Mouse (Mus musculus) right cerebral cortex, postnatal 14 days (tissue): ENCODE measurements around the gene Ino80e.

Source experiments
- DNase-seq: peaks from one replicate; pipeline ENCODE4 v3.0.0; 2022

Ino80e gene

DNA sequence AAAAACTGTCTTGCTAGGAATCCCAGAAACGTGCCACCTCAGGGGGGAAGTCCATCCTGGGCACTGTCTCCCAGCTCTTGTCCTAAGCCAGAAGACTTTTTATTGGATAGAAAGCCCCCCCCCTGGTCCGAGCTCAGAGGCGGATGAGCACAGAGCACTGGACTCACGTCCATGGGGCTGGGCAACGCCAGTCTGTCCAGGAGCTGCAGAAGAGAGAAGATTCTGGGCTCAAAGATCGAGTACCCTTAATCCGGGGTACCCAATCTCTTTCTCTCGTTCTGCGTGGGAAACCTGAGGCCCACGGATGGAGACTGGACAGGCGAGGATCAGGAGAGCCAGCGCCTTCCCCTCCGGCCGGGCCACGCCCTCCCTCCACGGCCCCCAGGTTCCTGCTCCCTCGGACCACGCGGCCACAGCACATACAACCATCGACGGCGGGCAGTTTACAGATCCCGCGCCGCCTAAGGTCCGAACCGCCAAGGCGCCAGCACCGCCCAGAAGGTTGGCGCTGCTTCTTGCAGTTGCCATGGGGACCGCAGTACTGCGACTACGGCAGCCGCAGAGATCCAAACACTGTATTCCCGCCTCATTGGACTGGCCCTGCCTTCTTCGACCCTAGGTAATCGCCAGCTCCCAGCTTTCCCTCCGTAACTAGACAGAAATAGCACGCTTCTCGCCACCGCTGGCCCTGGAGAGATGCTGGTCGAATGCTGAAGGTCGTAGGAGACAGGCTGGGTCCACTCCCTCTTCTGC, 53.3 kb downstream of the Ino80e start:
- DNase-seq: peak; percentile 82

DNA sequence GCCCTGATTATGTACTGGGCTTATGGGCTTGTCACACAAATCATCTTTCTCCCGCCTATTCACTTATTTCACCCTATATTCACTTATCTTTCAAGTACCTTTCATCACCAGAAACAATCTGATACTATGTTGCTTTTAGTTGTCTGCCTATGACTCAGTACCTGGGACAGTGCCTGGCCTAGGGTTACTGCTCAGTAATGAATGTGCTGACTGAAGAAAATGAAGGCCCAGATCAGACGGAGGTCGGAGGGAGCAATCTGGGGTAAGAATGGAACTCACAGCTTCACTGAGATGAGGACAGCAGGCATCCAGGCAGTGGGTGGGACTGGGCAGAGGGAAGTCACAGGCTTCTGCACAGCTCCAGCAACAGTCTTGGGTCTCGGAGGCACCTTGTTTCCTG, 54.8 kb downstream of the Ino80e start:
- no peak for DNase-seq

DNA sequence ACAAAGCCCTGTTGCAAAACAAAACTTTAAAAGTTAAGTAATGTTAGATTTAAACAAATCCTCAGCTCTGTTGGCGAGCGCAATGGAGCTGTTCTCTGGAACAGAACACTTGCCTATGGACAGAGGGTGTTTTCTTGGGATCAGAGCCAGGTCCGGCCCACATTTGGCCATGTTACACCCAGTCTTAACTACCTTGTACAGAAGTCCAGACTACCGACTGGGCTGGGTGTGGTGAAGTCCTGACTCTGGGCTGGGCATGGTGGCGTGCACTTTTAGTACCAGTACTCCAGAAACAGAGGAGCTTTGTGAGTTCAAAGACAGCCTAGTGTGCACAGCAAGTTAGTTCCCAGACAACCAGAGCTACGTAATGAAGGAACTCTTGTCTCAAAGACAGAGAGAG, 55.2 kb downstream of the Ino80e start:
- no peak for DNase-seq

DNA sequence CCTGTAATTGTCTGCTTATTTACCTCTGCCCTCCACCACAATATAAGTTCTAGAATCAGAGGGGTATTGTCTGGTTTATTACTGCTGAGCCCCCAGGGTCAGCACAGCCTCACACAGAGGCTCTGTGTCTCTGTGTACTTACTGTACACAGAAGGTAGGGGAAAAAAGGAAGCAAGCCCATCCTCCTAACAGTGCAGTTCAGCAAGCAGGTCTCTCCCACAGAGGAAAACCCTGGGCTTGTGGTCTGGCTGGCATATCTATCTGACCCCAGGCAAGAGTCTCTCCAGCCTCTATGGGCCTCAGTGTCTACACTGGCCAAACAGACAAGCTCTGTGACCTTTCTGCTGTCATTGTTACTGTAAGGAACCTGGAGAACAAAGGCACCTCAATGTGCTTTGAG, 58.4 kb downstream of the Ino80e start:
- no peak for DNase-seq

DNA sequence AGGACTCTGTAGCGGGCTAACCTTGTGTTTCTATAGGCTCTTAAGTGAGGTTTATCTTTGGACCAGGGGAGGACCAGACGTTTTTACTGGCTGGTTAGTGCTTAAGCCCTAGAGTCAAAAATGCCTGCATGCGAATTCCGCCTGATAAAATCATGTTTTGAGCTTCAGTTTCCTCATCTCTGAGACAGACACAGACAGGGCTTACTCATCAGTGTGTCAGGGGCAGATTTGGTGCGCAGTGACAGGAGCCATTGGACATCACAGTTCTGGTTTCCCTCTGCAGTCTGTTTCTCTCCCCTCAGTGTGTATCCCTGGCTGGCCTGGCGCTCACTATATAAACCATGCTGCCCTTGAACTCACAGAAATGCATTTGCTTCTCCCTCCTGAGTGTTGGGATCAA, 59.0 kb downstream of the Ino80e start:
- DNase-seq: no peak

DNA sequence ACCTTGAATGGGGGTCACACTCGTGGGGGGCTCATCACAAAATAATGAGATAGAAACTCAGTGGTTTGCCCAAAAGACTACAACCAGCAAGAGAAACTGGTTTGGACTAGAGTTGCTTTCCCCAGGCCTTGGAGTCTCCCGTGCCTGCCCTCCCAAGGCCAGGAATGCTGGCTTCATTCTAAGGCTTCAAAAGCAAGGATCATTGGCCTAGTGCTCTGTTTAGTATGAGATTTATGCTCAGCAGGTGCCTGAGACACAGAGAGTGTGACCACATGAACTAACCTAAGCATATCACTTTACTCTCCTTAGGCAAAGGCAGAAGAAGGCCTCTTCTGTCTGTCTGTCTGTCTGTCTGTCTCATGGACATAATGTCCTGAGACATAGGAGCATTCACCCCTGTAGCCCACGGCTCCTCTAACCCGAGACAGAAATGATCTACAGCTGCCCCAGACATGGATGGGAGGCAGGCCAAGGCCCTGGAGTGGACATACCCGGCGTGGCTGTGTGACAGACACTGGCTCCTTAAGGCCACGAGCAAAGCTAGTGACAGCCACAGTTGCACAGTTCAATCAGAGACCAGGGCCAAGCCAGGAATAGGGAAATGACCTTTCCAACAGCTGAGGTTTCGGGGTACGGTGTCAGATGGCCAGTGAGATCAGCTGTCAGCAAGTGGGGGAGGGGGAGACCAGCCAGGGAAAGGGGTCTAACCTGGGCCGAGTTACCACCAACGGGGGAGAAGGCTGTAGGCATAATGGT, 59.9 kb downstream of the Ino80e start:
- no peak for DNase-seq

DNA sequence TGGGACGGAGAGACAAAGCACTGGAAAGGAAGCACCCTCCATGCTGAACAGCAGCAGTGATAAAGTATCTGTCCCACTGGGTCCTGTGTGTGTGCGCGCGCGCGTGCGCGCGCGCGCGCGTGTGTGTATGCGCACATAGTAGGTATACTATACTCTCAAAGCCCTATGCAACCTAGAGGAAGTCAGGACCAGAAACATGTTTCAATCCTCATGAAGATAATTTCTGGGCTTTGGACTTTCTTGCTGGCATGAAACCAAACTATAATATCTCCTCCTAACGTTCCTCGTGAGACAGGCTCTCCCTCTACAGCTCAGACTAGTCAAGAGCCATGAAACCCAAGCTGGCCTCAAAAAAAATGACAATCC, 61.1 kb downstream of the Ino80e start:
- DNase-seq: no peak
